Mouse (Mus musculus) c-Kit-positive CD71-positive TER-119-positive erythroid progenitor cells, embryonic 14.5 days (primary cell): ENCODE measurements around the gene Mapk1.
"Not testable (repeated sequence)": the region's sequence is repeated elsewhere in the genome, so short reads cannot be mapped to it uniquely, and the experiment has no call there.

Experiments used
- DNase-seq: peaks from one replicate; pipeline ENCODE4 v3.0.0-alpha.2; 2013; ENCODE audit warnings: low spot score

The Mapk1 gene

DNA sequence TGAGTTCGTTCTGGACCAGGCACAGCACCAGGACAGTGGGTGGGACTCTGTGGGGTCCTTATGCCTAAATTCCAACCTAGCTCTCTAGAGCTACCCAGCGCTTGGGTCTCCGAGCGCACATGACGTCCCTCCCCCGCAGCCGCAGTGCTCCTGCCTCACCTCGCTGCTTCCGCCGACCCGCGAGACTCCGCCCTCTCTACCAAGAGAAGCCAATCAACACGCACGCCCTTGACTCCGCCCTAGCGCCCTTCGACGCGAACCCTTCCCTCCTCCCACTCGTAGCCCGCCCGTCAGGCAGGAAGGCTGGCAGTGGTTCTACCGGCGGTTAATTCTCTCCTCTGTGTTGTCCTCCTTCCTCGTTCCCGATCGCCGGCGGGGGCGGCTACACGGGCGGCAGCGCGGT lies at the start of gene Mapk1:
Gene Mapk1 (plus strand): TSS at position 252 of the 403 bp plus-strand sequence.
- peak; percentile 94 for DNase-seq

DNA sequence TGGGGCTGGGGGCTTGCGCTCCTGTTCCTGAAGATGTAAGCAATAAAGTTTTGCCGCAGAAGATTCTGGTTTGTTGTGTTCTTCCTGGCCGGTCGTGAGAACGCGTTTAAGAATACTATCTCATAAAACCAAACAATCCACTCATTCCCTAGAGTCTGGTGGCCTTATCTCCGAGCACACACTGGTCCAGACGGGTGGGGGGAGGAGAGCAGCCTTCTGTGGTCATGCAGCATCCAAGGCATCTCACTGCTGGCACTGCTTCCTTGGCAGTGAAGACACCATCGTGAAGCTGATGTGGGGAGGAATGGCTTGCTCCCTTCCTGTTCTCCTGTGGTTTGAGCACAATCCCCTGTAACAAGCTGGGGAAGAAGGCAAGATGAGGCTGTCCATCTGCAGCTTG lies 43.6 kb upstream of the Mapk1 start:
- DNase-seq, result no peak

- DNase-seq, result no peak
Observed at GRCm38 (mm10) chr16:16941078-16941477, 42.1 kb upstream of the Mapk1 start.

- DNase-seq, result no peak
Observed at GRCm38 (mm10) chr16:16958575-16958974, 24.6 kb upstream of the Mapk1 start.

DNA sequence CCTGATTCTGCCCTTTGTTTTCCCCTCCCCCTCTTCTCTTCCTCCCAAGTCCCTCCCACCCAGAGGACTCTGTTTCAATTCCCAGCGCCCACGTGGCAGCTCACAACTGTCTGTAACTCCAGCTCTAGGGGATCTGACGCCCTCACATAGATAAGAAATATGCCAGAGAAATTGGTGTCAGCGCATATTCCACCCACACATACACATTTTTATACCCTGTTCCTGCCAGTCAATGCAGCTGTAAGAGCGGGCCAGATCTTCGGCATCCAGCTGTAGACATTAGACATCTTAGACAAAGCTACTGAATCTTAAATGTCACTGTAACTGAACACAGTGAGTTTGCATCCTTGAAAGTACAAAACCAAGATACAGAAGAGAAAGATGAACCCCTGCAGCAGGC lies 23.3 kb upstream of the Mapk1 start:
- no peak for DNase-seq

DNA sequence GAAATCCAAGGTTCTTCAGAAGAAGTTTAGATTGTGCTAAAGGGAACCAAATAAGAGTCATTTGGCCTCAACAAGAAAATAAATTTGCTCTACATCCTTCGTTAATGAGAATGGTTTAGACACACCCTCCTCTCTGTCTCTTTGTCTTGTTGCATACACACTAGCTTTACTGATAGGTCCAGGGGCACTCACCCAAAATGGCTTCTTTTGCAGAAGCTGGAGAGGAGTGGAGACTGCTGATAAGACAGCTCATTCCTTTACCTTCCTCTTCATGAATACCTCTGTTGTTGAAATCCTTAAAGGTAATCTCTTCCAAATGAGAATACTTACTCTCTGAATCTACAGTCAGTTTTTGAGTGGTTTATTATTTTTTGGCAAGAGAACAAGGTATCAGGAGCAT lies 18.0 kb upstream of the Mapk1 start:
- DNase-seq, result peak; percentile 33

DNA sequence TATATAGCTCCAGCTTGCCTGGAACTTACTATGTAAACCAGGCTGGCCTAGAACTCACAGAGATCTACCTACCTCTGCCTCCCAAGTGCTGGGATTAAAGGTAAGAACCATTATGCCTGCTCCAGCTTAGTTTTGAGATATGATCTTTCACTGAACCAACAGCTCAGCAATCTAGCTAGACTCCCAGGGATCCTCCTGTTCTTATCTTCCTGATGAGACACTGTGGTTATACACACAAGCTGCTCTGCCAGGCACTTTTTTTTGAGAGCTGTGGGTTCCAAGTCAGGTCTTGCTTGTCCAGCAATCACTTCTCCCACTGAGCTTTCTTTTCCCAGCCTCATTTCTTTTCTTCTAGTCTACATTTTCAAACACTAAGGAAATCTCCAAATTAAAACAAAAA lies 16.9 kb upstream of the Mapk1 start:
- no peak for DNase-seq

DNA sequence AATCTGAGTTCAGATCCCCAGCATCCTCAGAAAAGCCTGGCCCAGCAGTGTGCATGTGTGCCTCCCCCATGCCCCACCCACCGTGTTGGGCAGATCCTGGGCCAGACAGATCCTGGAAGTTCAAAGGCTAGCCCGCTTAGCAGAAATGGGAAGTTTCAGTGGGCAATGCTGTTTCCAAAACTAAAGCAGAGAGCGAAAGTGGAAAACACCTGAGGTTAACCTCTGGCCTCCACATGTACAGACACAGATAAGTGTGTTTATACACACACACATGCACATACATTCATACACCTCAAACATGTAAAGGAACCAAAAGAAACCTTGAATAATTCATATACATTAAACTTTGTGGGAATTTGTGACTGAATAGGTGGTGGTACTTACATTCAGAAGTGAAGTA lies 5.1 kb upstream of the Mapk1 start:
- no peak for DNase-seq

DNA sequence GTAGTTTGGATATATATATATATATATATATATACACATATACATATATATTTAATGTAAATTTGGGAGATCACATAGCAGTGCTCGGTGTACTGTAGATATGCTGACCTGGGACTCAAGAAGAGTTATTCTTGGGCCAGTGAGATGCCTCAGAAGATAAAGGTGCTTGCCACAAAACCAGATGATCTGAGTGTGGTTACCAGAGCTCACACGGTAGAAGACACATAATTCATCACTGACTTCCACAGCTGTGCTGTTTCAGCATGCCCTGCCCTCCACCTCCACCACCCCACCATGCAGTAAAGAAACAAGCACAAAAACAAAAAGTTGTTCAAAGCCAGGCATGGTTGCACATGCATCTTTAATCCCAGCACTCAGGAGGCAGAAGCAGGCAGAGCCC lies 4.4 kb upstream of the Mapk1 start:
- no peak for DNase-seq

DNA sequence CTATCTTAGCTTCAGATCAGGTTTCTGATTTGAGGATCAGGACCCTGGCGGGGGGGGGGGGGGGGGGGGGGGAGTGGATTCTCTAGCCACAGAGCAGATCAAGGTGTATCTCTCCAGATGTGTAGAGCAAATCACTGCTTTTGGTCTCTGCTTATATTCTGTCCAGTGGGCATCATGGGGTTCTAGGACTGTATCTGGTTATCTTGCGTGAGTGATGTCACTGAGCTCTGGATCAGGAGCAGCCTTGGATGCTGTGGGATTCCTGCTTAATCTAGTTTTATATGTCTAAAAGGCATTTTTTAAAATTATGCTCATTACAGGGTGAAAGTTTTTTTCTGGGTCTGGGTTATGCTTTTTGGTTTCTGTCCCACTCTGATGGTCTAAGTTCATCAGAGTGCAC lies 546 bp upstream of the Mapk1 start:
- DNase-seq, result no peak

DNA sequence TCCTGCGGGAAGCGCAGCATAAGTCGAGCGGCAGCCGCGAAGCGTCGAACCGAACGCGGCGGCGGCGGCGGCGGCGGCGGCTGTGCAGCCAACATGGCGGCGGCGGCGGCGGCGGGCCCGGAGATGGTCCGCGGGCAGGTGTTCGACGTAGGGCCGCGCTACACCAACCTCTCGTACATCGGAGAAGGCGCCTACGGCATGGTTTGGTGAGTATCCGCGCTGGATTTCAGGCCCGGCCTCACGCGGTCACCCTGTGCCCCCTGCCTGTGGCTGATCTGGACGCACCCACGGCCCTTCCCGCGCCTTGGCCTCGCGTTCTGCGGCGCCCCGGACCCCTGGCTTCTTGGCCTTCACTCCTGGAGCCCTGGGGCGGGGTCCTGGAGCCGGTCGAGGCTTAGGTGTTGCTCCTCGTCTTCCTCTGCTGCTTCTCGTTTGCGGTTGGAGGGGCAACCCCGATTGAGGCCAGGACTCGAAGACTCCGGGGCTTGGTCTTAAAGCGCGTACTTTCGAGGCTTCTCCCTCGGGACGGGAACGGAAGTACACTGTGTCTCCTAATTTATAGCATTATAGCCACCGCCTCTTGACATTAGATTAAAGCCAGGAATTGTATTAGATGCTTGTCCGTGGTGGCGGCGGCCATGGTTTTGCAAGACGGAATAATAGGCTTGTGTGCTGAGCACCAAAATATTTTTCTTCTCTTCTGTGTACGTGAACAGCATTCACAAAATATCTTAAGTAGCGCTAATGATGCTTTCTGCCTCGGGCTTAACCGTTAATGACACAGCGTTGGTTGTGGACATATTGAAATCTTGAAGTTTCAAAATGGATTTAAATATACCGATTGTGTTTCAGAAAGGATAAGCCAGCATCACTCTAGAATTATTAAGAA lies 596 bp downstream of the Mapk1 start:
- DNase-seq, result peak; percentile 64

DNA sequence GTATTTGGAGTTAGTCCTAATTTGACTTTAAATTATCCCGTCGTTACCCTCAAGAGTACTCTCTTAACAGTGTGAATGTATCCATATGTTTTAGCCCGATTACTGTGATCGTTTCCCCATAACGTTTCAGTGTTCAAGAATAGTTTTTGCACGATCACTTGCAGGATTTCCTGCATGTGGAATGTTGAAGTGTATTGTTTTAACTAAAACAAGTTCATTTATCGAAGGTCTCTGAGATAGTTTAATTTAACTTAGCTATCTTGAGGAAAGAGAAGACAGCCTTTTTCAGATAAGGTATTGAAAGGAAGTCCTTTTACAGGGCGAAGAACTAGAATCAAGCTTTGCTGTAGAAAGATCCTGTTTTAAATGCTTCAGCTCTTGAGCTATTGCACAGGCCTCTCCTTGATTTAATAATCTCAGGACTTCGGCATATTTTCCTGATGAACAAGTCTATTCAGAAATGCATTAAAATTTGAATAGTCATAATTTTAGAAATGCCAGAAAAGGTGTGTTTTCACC lies 1.3 kb downstream of the Mapk1 start:
- no peak for DNase-seq

- no peak for DNase-seq
Observed at GRCm38 (mm10) chr16:16987248-16987647, 4.1 kb downstream of the Mapk1 start.

- DNase-seq, result no peak
Observed at GRCm38 (mm10) chr16:16988842-16989241, 5.7 kb downstream of the Mapk1 start.

- DNase-seq, result no peak
Observed at GRCm38 (mm10) chr16:16990021-16990420, 6.8 kb downstream of the Mapk1 start.

DNA sequence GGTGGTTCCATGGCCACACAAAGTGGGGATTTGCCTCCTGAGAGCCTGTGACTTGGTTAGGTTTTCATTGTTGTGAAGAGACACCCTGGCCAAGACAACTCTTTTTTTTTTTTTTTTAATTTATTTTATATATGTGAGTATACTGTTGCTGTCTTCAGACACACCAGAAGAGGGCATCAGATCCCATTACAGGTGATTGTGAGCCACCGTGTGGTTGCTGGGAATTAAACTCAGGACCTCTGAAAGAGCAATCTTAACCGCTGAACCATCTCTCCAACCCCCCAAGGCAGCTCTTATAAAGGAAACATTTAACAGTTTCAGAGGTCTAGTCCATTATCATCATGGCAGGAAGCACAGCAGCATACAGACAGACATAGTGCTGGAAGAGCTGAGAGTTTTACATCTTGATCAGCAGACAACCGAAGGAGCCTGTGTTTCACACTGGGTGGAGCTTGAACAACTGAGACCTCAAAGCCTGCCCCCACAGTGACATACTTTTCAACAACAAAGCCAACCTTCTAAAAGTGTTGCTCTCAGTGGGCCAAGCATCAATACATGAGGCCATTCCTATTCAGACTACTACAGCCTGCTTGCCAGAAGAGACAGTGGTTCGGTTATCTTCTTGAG lies 11.4 kb downstream of the Mapk1 start:
- no peak for DNase-seq

GRCm38 (mm10) chr16:16996121-16996729 lies 13.0 kb downstream of the Mapk1 start:
- not testable (repeated sequence) for DNase-seq

DNA sequence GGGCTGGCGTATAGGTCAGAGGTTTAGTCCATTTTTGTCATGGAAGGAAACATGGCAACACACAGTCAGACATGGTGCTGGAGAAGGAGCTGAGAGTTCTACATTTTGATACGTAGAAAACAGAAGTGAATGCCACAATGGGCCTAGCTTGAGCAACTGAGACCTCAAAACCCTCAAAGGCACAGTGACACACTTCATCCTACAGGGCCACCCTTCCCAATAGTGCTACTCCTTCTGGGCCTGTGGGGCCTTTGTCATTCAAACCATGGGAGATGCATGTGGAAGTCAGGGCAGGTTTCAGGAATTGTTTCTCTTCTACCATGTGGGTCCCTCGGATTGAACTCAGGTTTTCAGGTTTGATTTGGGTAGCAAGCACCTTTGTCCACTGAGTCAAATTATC lies 17.9 kb downstream of the Mapk1 start:
- no peak for DNase-seq

DNA sequence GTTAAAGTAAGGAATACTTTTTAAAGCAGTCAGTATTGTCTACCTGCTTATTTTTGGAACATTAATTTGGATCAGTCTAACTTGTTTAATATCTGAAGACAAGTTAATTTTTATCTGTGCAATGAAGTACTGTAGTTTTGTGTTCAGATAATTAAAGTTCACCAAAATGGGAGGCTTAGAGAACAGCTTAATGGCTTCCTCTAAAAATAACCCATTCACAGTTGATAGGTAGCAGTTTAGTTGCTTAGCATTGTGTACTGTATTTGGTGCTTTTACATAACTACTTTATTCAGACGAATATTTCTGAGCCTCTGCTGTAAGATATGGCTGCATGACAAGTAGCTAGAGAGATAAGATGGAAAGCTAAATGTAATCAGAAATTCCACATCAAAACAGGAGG lies 23.9 kb downstream of the Mapk1 start:
- no peak for DNase-seq

DNA sequence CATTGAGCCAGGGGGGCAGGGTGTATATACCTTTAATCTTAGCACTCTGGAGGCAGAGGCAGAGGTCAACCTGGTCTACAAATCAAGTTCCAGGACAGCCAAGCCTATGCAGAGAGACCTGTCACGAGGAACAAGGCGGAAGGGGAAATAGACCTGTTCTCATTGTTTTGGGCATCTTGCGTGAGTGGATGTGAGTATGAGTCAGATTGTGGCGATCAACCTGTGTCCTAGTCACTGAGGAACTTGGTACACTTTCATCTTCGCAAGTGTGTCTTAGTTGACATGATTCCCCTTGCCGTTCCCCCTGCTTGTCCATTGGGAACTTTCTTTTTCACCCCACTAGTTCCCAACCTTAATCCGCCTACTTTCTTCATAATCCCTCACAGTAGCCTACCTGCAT lies 26.9 kb downstream of the Mapk1 start:
- no peak for DNase-seq

GRCm38 (mm10) chr16:17012583-17012982 lies 29.4 kb downstream of the Mapk1 start:
- DNase-seq, result no peak

DNA sequence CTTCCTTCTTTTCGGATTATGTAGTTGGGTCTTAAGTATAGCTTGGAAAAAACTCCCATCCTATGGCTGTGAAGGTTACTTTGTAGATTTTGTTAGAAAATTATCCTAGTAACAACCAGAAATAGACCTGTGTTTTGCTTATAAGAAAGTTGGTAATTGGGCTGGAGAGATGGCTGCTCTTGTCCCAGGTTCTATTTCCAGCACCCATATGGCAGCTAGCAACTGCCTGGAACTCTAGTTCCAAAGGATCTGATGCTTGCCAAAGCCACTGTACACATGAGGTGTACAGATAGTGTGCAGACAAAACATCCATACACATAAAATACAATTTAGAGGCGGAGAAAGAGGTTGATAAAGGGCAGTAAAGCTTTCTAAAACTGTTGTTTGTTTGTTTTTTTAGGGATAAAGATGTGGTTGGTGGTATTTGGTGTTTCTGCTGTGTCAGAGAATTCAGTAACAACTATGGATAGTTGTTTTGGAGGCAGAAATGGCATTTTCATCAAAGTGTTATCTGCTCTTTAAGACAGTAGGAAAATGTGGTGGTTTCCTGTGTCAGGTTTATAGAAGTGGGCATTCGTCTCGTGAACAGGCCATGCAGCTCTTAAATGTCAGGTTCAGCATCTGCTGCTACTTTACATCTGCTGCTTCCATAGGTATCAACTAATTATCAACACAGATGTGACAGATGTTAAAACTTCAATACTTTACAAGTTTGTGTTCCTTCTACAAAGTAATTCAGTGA lies 32.1 kb downstream of the Mapk1 start:
- no peak for DNase-seq
